Mouse (Mus musculus): Measurements from ENCODE around the gene Atp6v0b. TPM values are rescaled to one million over a fixed set of nuclear protein-coding genes. Genes with fewer than 3 reads are reported as not detected.

Atp6v0b gene
- polyA plus RNA-seq, 1 experiment, result 102 TPM

- Histone ChIP-seq H3K27me3 (ENCODE audit: control insufficient read depth, insufficient read depth, low read length, poor library complexity, severe bottlenecking) (no peaks in the 10 kb centered on the region), H3K9me3 (replicated peaks; ENCODE audit: control insufficient read depth, insufficient read depth, low read length, poor library complexity, severe bottlenecking) (no peaks in the 10 kb centered on the region), H3K4me1 (ENCODE audit: control insufficient read depth, insufficient read depth, low read length) (no peaks in the 10 kb centered on the region), H3K9ac (ENCODE audit: low read depth, poor library complexity, severe bottlenecking) (no peak overlapping the region), H3K36me3 (ENCODE audit: control insufficient read depth, insufficient read depth, low read length, poor library complexity, severe bottlenecking) (no peaks in the 10 kb centered on the region), H3K4me3 (ENCODE audit: low read depth, low read length) (no peak overlapping the region), H3K27ac (ENCODE audit: insufficient read depth, low read length) (no peak overlapping the region)
- TF ChIP-seq EP300 (IDR thresholded peaks at IDR 0.05; ENCODE audit: insufficient read depth, low read depth, low read length) (no peak), CTCF (IDR thresholded peaks at IDR 0.05; ENCODE audit: low read depth, low read length) (no peak), POLR2A (IDR thresholded peaks at IDR 0.05; ENCODE audit: insufficient read depth, low read length) (no peak)
These were observed 46.3 kb downstream of the Atp6v0b start for GRCm38 (mm10) chr4:117840821-117841220.

GRCm38 (mm10) chr4:117839366-117839765 is 47.8 kb downstream of the Atp6v0b start:
- H3K27me3 ChIP-seq (ENCODE audit: control insufficient read depth, insufficient read depth, low read length, poor library complexity, severe bottlenecking), result no peaks in the 10 kb centered on the region
- no peaks in the 10 kb centered on the region for H3K9me3 ChIP-seq (replicated peaks; ENCODE audit: control insufficient read depth, insufficient read depth, low read length, poor library complexity, severe bottlenecking)
- no peak overlapping the region for H3K9ac ChIP-seq (ENCODE audit: low read depth, poor library complexity, severe bottlenecking)
- no peak for TF ChIP-seq CTCF (IDR thresholded peaks at IDR 0.05; ENCODE audit: low read depth, low read length)
- no peak for TF ChIP-seq EP300 (IDR thresholded peaks at IDR 0.05; ENCODE audit: insufficient read depth, low read depth, low read length)
- no peak for TF ChIP-seq POLR2A (IDR thresholded peaks at IDR 0.05; ENCODE audit: insufficient read depth, low read length)
- no peaks in the 10 kb centered on the region for H3K4me1 ChIP-seq (ENCODE audit: control insufficient read depth, insufficient read depth, low read length)
- no peak overlapping the region for H3K4me3 ChIP-seq (ENCODE audit: low read depth, low read length)
- no peak overlapping the region for H3K27ac ChIP-seq (ENCODE audit: insufficient read depth, low read length)
- H3K36me3 ChIP-seq (ENCODE audit: control insufficient read depth, insufficient read depth, low read length, poor library complexity, severe bottlenecking), result no peaks in the 10 kb centered on the region

GRCm38 (mm10) chr4:117837271-117837670 is 49.9 kb downstream of the Atp6v0b start:
- Histone ChIP-seq H3K4me1 (ENCODE audit: control insufficient read depth, insufficient read depth, low read length) (no peaks in the 10 kb centered on the region), H3K9me3 (replicated peaks; ENCODE audit: control insufficient read depth, insufficient read depth, low read length, poor library complexity, severe bottlenecking) (no peaks in the 10 kb centered on the region), H3K27me3 (ENCODE audit: control insufficient read depth, insufficient read depth, low read length, poor library complexity, severe bottlenecking) (no peaks in the 10 kb centered on the region), H3K4me3 (ENCODE audit: low read depth, low read length) (no peak overlapping the region), H3K9ac (ENCODE audit: low read depth, poor library complexity, severe bottlenecking) (no peak overlapping the region), H3K36me3 (ENCODE audit: control insufficient read depth, insufficient read depth, low read length, poor library complexity, severe bottlenecking) (no peaks in the 10 kb centered on the region), H3K27ac (ENCODE audit: insufficient read depth, low read length) (no peak overlapping the region)
- TF ChIP-seq CTCF (IDR thresholded peaks at IDR 0.05; ENCODE audit: low read depth, low read length), result no peak
- TF ChIP-seq POLR2A (IDR thresholded peaks at IDR 0.05; ENCODE audit: insufficient read depth, low read length), result no peak
- no peak for TF ChIP-seq EP300 (IDR thresholded peaks at IDR 0.05; ENCODE audit: insufficient read depth, low read depth, low read length)

GRCm38 (mm10) chr4:117836204-117836767 is 50.8 kb downstream of the Atp6v0b start:
- no peak overlapping the region for H3K27ac ChIP-seq (ENCODE audit: insufficient read depth, low read length)
- TF ChIP-seq EP300 (IDR thresholded peaks at IDR 0.05; ENCODE audit: insufficient read depth, low read depth, low read length) (0 out of 2 replicates have a peak, but pooled peaks have one; percentile 34), CTCF (IDR thresholded peaks at IDR 0.05; ENCODE audit: low read depth, low read length) (no peak)
- H3K4me1 ChIP-seq (ENCODE audit: control insufficient read depth, insufficient read depth, low read length), result no peaks in the 10 kb centered on the region
- peak overlapping the region; percentile 89 for H3K4me3 ChIP-seq (ENCODE audit: low read depth, low read length)
- H3K36me3 ChIP-seq (ENCODE audit: control insufficient read depth, insufficient read depth, low read length, poor library complexity, severe bottlenecking), result no peaks in the 10 kb centered on the region
- H3K9me3 ChIP-seq (replicated peaks; ENCODE audit: control insufficient read depth, insufficient read depth, low read length, poor library complexity, severe bottlenecking), result no peaks in the 10 kb centered on the region
- peak overlapping the region; percentile 69 for H3K9ac ChIP-seq (ENCODE audit: low read depth, poor library complexity, severe bottlenecking)
- no peaks in the 10 kb centered on the region for H3K27me3 ChIP-seq (ENCODE audit: control insufficient read depth, insufficient read depth, low read length, poor library complexity, severe bottlenecking)

GRCm38 (mm10) chr4:117835531-117836111 is 51.5 kb downstream of the Atp6v0b start:
- no peaks in the 10 kb centered on the region for H3K27me3 ChIP-seq (ENCODE audit: control insufficient read depth, insufficient read depth, low read length, poor library complexity, severe bottlenecking)
- H3K9ac ChIP-seq (ENCODE audit: low read depth, poor library complexity, severe bottlenecking), result peak overlapping the region; percentile 69
- TF ChIP-seq EP300 (IDR thresholded peaks at IDR 0.05; ENCODE audit: insufficient read depth, low read depth, low read length) (no peak), CTCF (IDR thresholded peaks at IDR 0.05; ENCODE audit: low read depth, low read length) (no peak), POLR2A (IDR thresholded peaks at IDR 0.05; ENCODE audit: insufficient read depth, low read length) (no peak)
- no peaks in the 10 kb centered on the region for H3K36me3 ChIP-seq (ENCODE audit: control insufficient read depth, insufficient read depth, low read length, poor library complexity, severe bottlenecking)
- H3K9me3 ChIP-seq (replicated peaks; ENCODE audit: control insufficient read depth, insufficient read depth, low read length, poor library complexity, severe bottlenecking), result no peaks in the 10 kb centered on the region
- H3K4me1 ChIP-seq (ENCODE audit: control insufficient read depth, insufficient read depth, low read length), result no peaks in the 10 kb centered on the region
- peak overlapping the region; percentile 32; the same call in 1 of the 2 replicates for H3K27ac ChIP-seq (ENCODE audit: insufficient read depth, low read length)
- H3K4me3 ChIP-seq (ENCODE audit: low read depth, low read length), result peak overlapping the region; percentile 89

GRCm38 (mm10) chr4:117834845-117835530 is 52.1 kb downstream of the Atp6v0b start:
- Histone ChIP-seq H3K9ac (ENCODE audit: low read depth, poor library complexity, severe bottlenecking) (peak overlapping the region; percentile 69), H3K9me3 (replicated peaks; ENCODE audit: control insufficient read depth, insufficient read depth, low read length, poor library complexity, severe bottlenecking) (no peaks in the 10 kb centered on the region), H3K4me3 (ENCODE audit: low read depth, low read length) (peak overlapping the region; percentile 89), H3K27ac (ENCODE audit: insufficient read depth, low read length) (peak overlapping the region; percentile 32; the same call in 1 of the 2 replicates), H3K36me3 (ENCODE audit: control insufficient read depth, insufficient read depth, low read length, poor library complexity, severe bottlenecking) (no peaks in the 10 kb centered on the region), H3K27me3 (ENCODE audit: control insufficient read depth, insufficient read depth, low read length, poor library complexity, severe bottlenecking) (no peaks in the 10 kb centered on the region), H3K4me1 (ENCODE audit: control insufficient read depth, insufficient read depth, low read length) (no peaks in the 10 kb centered on the region)
- TF ChIP-seq CTCF (IDR thresholded peaks at IDR 0.05; ENCODE audit: low read depth, low read length) (no peak), EP300 (IDR thresholded peaks at IDR 0.05; ENCODE audit: insufficient read depth, low read depth, low read length) (no peak), POLR2A (IDR thresholded peaks at IDR 0.05; ENCODE audit: insufficient read depth, low read length) (no peak)
